Mouse (Mus musculus) intestine, embryonic 15.5 days (tissue): Measurements from ENCODE around the gene Pomt2. TPM values are rescaled to one million over a fixed set of nuclear protein-coding genes. Genes with fewer than 3 reads are reported as not detected.

Experiments
- ATAC-seq: fragments of 200-750 bp; cut with Nextera tagmentation; 2 replicates; pipeline ENCODE4 v1.8.0; 2017; ENCODE audit warnings: moderate TSS enrichment, moderate library complexity
- H3K27ac ChIP-seq: fragments of 300-500 bp; sonication (generic); 2 replicates; pipeline ENCODE4 v1.5.1; 2015; ENCODE audit warnings: mild to moderate bottlenecking, inconsistent platforms
- H3K27me3 ChIP-seq: fragments of 300-500 bp; sonication (generic); replicated peaks from 2 replicates; pipeline ENCODE4 v1.6.1; 2015; ENCODE audit warnings: inconsistent platforms
- H3K36me3 ChIP-seq: fragments of 300-500 bp; sonication (generic); 2 replicates; pipeline ENCODE4 v1.6.1; 2015; ENCODE audit warnings: inconsistent platforms
- H3K4me1 ChIP-seq: fragments of 300-500 bp; sonication (generic); replicated peaks from 2 replicates; pipeline ENCODE4 v1.6.1; 2015; ENCODE audit warnings: inconsistent platforms
- H3K4me2 ChIP-seq: fragments of 300-500 bp; sonication (generic); replicated peaks from 2 replicates; pipeline ENCODE4 v1.6.1; 2015; ENCODE audit warnings: mild to moderate bottlenecking, inconsistent platforms
- H3K4me3 ChIP-seq: fragments of 300-500 bp; sonication (generic); replicated peaks from 2 replicates; pipeline ENCODE4 v1.5.1; 2015; ENCODE audit warnings: inconsistent platforms
- H3K9ac ChIP-seq: fragments of 300-500 bp; sonication (generic); 2 replicates; pipeline ENCODE4 v1.6.1; 2015; ENCODE audit warnings: inconsistent platforms
- H3K9me3 ChIP-seq: fragments of 300-500 bp; sonication (generic); 2 replicates; pipeline ENCODE4 v1.6.1; 2016; ENCODE audit warnings: inconsistent platforms
- WGBS: fragments of 180-500 bp; shearing (Covaris S2); methylation state at CpG from one replicate; pipeline ENCODE4 v1.1.7; 2015; 5-methylcytosine and 5-hydroxymethylcytosine counted together
- polyA plus RNA-seq: library from polyadenylated mRNA; unstranded; fragments of >200 nt; fragmentation: Nextera tagmentation; extraction: Ambion mirVana; gene quantifications from 2 replicates; pipeline ENCODE4 v1.2.1, GENCODE M21; 2015

Pomt2 gene
- polyA plus RNA-seq, 1 experiment from 2014 or later = 13.1 TPM

DNA sequence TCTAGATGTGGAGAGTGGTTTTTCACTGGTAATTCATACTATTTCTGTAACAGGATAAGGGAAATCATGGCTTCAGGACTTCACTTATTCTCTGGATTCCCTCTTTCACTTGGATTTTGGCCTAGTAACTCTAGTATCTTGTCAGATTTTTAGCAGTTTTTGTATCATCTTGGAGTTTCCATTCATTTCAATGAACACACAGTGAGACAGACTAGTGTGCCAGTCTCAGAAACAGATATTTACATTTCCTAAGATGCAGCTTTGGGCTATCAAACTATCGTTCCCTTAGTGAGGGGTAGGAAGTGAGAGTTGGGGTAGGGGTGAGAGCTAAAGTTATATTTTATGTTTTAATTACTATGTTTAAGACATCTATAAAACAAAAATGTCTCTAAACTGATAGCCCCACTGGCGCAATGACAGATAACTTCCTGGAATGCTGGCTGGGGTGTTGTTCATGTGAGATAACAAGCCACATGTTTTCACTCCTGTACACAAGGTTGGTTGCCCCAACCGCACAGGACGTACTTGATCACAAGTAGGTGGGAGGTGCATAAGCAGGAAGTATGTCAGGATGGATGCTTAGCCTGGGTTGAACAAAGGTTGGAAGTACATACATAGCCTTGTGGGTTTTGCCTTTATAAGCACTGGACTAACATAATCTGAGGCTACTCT is 25.7 kb downstream of the Pomt2 start:
- no peaks in the 10 kb centered on the region for H3K9me3 ChIP-seq
- no peak overlapping the region for H3K4me2 ChIP-seq
- H3K36me3 ChIP-seq = peaks cover 3% of the 10 kb centered on the region; the same call in 1 of the 2 replicates
- WGBS = 80% methylated on average over 4 of the region's 4 CpGs
- no peak overlapping the region for H3K27ac ChIP-seq
- no peaks in the 10 kb centered on the region for H3K4me1 ChIP-seq
- no peak overlapping the region for H3K9ac ChIP-seq
- ATAC-seq = no peak
- H3K27me3 ChIP-seq = no peaks in the 10 kb centered on the region
- H3K4me3 ChIP-seq = no peak overlapping the region

DNA sequence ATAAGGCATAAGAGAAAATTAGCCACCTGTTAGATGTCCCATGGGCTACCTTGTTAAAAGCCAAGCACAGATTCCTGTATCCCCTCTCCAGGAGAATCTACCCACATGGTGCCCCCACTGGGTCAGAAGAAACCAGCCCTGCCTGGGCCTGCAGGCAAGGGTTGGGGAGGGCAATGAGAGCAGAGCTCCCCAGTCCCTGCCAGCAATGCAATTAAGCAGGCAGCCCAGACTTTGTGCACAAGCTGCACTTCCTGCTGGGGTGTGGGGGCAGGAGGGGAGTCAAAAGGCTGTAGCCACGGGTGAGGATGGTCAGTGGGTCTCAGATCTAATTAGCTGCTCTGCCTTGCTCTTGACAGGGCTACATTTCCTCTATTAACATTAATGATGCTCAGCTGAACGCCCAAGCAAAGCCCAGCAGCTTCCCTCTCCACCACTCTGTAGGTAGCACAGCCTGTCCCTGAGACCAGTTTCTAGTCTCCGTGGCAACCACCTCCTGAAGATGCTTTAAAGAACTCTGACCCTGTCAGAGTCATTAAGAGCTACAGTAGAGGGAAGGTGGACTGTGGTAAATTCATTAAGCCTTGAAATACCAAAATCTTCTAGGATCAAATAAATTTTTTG is 40.3 kb downstream of the Pomt2 start:
- Histone ChIP-seq H3K27ac (no peak overlapping the region), H3K9ac (no peak overlapping the region), H3K27me3 (peaks cover 6% of the 10 kb centered on the region), H3K36me3 (peaks cover 10% of the 10 kb centered on the region; the same call in 1 of the 2 replicates), H3K4me3 (no peak overlapping the region), H3K4me1 (peaks cover under 1% of the 10 kb centered on the region; the same call in 1 of the 2 replicates), H3K4me2 (no peak overlapping the region), H3K9me3 (no peaks in the 10 kb centered on the region)
- 46% methylated on average over 3 of the region's 3 CpGs for WGBS
- ATAC-seq = no peak

DNA sequence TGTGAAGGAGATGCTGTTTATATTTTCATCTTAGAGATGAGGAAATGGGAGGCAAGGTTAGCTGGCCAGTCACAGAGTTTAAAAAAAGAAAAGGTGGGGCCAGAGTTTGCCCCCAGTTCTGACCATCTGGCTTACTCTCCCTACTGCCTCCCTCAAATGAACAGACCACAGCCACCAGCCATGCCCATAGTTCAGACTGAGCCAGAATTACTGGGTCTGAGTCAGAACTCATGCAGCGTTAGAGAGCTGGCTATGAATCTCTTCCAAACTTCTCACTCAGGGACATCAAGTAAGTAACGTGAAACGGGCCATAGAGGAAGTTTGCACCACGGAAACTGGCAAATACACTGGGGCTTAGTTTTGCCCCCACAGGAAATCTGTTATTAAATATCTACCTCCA is 43.0 kb downstream of the Pomt2 start:
- peaks cover 24% of the 10 kb centered on the region for H3K27me3 ChIP-seq
- 82% methylated on average over 4 of the region's 4 CpGs for WGBS
- no peaks in the 10 kb centered on the region for H3K9me3 ChIP-seq
- H3K9ac ChIP-seq = no peak overlapping the region
- peaks cover 8% of the 10 kb centered on the region; the same call in 1 of the 2 replicates for H3K4me1 ChIP-seq
- no peak for ATAC-seq
- 0 out of 2 replicates have a peak, but pooled peaks cover 3% of the 10 kb centered on the region for H3K36me3 ChIP-seq
- H3K4me3 ChIP-seq = no peak overlapping the region
- no peak overlapping the region for H3K27ac ChIP-seq
- no peak overlapping the region for H3K4me2 ChIP-seq

DNA sequence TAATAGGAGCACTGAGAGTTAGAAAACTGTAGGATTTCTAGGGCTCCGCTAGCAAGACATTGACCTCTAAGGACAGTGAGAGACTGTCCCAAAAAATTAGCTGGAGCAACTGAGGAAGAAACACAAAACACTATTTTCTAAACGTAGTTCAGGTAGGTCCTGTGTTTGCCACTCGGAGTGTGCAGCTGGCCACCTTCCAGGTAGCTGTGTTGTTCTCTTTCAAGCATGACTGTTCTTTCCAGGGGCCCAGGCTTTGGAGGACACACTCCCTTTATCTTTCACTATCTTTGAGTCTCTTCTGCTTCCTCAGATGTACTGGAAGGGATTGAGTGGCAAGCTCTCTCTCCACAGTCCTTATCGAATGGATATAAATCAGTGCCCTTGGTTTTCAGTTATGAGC is 44.3 kb downstream of the Pomt2 start:
- no peak overlapping the region for H3K4me2 ChIP-seq
- no peak overlapping the region for H3K9ac ChIP-seq
- 91% methylated on average over 4 of the region's 4 CpGs for WGBS

DNA sequence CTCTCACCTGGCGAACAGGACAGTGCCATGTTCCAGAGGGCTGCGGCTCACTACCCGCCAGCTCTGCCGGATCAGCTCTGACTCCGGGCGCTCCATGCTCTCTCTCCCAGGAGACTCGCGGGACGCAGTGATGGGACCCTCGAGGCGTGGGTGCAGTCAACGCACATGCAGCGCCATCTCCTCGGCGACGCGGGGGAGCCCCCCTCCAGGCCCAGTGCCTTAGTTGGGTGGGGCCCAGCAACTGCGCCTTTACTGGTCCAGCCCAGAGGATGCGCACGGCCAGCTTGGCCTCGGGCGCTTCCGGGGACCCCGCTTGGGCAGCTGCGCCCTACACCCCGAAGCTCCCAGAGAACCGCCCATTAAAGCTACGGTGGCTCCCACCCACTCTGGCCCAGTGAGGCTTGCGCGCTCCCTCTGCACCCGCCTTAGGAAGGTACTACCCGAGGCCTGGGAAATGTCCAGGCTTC is 45.6 kb downstream of the Pomt2 start, which contains the start of gene Ngb:
Ngb (minus strand) TSS at position 375 of the 467 bp plus-strand sequence.
- 3% methylated on average over 32 of the region's 32 CpGs for WGBS
- peak; percentile 55; the same call in 1 of the 2 replicates for ATAC-seq
- Histone ChIP-seq H3K9ac (no peak within 1 kb of the TSS), H3K9me3 (no peaks in the 10 kb centered on the region), H3K4me1 (peaks cover 8% of the 10 kb centered on the region; the same call in 1 of the 2 replicates), H3K36me3 (no peaks in the 10 kb centered on the region), H3K27ac (no peak within 1 kb of the TSS), H3K4me3 (peak within 1 kb of the TSS; percentile 26; the same call in 1 of the 2 replicates), H3K27me3 (peaks cover 29% of the 10 kb centered on the region), H3K4me2 (peak within 1 kb of the TSS; percentile 63)

More for the DNA sequence above, 44.3 kb downstream of the Pomt2 start:
- ATAC-seq = no peak
- H3K4me1 ChIP-seq = peaks cover 8% of the 10 kb centered on the region; the same call in 1 of the 2 replicates
- H3K9me3 ChIP-seq = no peaks in the 10 kb centered on the region
- H3K36me3 ChIP-seq = 0 out of 2 replicates have a peak, but pooled peaks cover 3% of the 10 kb centered on the region
- H3K4me3 ChIP-seq = no peak overlapping the region
- H3K27ac ChIP-seq = no peak overlapping the region
- H3K27me3 ChIP-seq = peaks cover 27% of the 10 kb centered on the region

DNA sequence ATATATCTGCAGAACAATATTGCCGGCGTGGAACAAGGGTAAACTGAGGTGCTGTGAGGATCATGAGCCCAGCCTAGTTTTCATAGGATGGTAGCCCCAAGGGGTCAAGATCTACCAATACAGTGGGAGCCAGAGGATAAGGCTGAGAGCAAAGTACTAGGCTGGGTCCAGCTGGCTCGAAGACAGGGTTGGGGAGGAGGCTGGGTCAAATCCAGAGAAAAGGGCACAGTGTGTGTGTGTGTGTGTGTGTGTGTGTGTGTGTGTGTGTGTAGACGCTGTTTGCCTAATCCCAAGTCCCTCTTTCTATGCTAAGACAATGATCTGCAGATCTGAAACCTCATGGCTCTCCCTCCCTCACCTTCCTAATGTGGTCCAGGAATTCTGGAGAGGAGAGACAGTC is 47.4 kb downstream of the Pomt2 start:
- H3K4me2 ChIP-seq = no peak overlapping the region
- no peaks in the 10 kb centered on the region for H3K36me3 ChIP-seq
- ATAC-seq = no peak
- peaks cover 8% of the 10 kb centered on the region; the same call in 1 of the 2 replicates for H3K4me1 ChIP-seq
- H3K4me3 ChIP-seq = no peak overlapping the region
- 78% methylated on average over 4 of the region's 4 CpGs for WGBS
- H3K9me3 ChIP-seq = no peaks in the 10 kb centered on the region
- H3K27me3 ChIP-seq = peaks cover 29% of the 10 kb centered on the region
- no peak overlapping the region for H3K27ac ChIP-seq
- no peak overlapping the region for H3K9ac ChIP-seq

DNA sequence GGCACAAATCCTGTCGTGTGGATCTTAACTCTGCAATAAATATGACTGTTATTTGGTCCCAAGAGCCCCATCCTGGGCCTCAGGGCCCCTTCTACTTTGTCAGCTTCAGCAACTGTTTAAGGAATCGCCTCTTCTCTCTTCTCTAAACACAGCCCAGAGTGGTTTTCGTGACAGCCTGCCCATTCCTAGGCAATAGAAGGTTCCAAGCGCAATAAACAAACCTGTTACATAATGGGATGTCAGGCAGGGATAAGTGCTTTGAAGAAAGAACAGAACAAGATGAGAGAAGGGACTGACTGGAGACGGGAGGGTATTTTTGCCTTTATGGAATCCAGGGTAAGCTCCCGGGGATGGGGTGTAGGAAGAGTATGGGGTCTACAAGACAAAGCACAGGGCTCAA is 54.1 kb downstream of the Pomt2 start:
- Histone ChIP-seq H3K4me1 (0 out of 2 replicates have a peak, but pooled peaks cover 3% of the 10 kb centered on the region), H3K4me2 (no peak overlapping the region), H3K27ac (no peak overlapping the region), H3K9me3 (no peaks in the 10 kb centered on the region), H3K4me3 (no peak overlapping the region), H3K36me3 (no peaks in the 10 kb centered on the region), H3K9ac (no peak overlapping the region), H3K27me3 (0 out of 2 replicates have a peak, but pooled peaks cover 3% of the 10 kb centered on the region)
- 39% methylated on average over 6 of the region's 6 CpGs for WGBS
- no peak for ATAC-seq

DNA sequence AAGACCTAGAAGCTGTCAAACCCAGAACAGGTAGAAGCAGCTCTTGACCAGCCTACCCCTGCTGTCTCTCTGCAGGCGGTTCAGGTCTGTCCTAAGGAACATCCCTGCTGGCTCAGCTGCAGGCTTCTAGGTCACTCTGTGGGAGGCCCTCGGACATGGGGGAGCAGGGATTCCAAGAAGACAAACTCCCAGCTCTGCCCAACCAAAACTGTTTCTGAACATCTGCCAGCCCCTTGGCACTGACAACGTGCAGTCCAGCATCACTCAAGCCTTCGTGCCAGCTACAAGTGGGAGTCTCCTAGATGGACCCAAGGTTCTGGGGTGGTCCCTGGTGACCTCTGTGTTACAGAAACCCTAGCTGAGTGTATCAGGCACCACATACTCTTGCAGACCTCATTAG is 54.5 kb downstream of the Pomt2 start:
- Histone ChIP-seq H3K4me2 (no peak overlapping the region), H3K27me3 (no peaks in the 10 kb centered on the region), H3K27ac (no peak overlapping the region), H3K9ac (no peak overlapping the region), H3K36me3 (no peaks in the 10 kb centered on the region), H3K9me3 (no peaks in the 10 kb centered on the region), H3K4me1 (0 out of 2 replicates have a peak, but pooled peaks cover 3% of the 10 kb centered on the region), H3K4me3 (no peak overlapping the region)
- WGBS = 53% methylated on average over 4 of the region's 4 CpGs
- no peak for ATAC-seq

DNA sequence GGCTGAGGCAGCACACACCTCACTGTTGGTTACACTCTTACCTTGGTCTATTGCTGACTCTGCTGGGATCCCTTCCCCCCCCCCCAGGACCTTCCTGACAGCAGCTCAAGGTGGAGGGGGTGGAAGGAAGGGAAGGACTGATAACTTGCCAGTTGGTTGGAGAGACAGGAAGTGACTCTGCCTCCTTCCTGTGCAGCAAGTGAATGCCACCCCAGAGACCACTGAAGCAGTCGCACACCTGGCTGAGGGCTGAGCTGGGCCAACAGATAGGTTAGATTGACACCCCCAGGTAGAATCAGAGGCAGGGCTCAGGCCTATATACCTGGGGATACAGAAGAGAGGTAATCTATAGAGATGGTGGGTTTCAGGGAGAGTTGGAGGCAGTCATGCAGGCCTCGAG is 55.9 kb downstream of the Pomt2 start:
- Histone ChIP-seq H3K4me1 (0 out of 2 replicates have a peak, but pooled peaks cover 3% of the 10 kb centered on the region), H3K4me3 (no peak overlapping the region), H3K27ac (no peak overlapping the region), H3K9me3 (no peaks in the 10 kb centered on the region), H3K4me2 (no peak overlapping the region), H3K9ac (no peak overlapping the region), H3K36me3 (no peaks in the 10 kb centered on the region), H3K27me3 (no peaks in the 10 kb centered on the region)
- ATAC-seq = no peak
- 96% methylated on average over 2 of the region's 2 CpGs for WGBS

DNA sequence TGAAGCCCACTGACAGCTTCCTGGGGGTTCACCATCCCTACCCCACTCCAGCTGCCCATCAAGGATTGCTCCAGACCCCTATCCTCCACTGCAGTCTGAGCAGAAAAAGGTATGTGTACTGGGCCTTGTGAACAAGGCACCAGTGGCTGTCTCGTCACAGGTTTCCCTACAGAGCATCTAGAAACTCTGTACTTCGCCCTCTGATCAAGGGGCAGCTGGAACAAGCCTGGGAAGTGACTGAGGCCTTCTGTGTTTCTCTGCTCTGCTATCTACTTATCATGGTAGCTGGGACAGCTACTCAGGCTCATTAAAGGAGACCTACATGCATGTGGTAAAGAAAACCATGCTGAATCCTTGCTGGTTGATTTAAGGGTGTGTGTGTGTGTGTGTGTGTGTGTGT is 58.1 kb downstream of the Pomt2 start:
- WGBS = 55% methylated on average over 2 of the region's 2 CpGs
- Histone ChIP-seq H3K4me2 (peak overlapping the region; percentile 23; the same call in 1 of the 2 replicates), H3K36me3 (no peaks in the 10 kb centered on the region), H3K4me3 (no peak overlapping the region), H3K9ac (no peak overlapping the region), H3K27me3 (no peaks in the 10 kb centered on the region), H3K27ac (peak overlapping the region; percentile 45; the same call in 1 of the 2 replicates), H3K9me3 (no peaks in the 10 kb centered on the region), H3K4me1 (0 out of 2 replicates have a peak, but pooled peaks cover 3% of the 10 kb centered on the region)
- peak; percentile 89 for ATAC-seq

DNA sequence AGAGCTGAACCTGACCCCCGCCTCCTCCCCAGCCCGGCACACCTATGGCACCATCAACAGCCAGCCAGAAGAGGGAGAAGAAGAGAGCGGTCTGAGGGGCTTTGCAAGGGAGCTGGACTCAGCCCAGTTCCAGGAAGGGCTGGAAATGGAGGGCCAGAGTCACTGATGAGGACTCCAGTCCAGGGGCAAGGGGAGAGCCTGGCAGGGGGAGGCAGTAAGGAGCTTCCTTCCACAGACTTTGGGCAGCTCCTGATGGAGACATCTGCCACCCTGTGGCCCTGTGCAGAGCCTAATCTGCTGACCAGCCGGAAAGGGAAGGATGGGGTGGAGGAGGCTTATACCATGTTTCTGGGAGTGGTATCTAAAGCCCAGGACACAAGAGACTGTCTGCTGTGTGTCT is 58.5 kb downstream of the Pomt2 start:
- Histone ChIP-seq H3K9ac (no peak overlapping the region), H3K27ac (peak overlapping the region; percentile 45; the same call in 1 of the 2 replicates), H3K4me3 (no peak overlapping the region), H3K36me3 (no peaks in the 10 kb centered on the region), H3K4me1 (0 out of 2 replicates have a peak, but pooled peaks cover 3% of the 10 kb centered on the region), H3K9me3 (no peaks in the 10 kb centered on the region), H3K27me3 (no peaks in the 10 kb centered on the region), H3K4me2 (peak overlapping the region; percentile 23; the same call in 1 of the 2 replicates)
- ATAC-seq = peak; percentile 54
- WGBS = 74% methylated on average over 4 of the region's 4 CpGs

DNA sequence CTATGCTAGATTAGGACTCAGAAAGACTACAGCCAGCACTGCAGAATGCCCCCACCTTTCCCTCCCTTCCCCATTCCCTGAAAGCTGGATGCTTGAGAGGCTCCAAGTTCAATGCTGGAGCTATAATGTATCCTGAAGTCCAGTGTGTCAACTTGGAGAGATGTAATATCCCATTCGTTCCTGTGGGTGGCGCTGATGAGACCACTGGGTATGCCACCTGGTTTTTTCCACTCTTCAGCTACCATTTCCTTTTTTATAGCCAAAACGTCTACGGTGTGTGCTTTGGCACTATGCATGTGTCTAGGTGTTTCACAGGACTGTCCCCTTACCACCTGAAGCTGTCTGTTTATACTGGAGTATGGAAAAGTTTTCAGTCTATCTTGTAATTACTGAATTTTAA is 59.4 kb downstream of the Pomt2 start:
- H3K9me3 ChIP-seq = no peaks in the 10 kb centered on the region
- H3K4me1 ChIP-seq = 0 out of 2 replicates have a peak, but pooled peaks cover 3% of the 10 kb centered on the region
- 35% methylated on average over 4 of the region's 4 CpGs for WGBS
- no peak overlapping the region for H3K27ac ChIP-seq
- H3K9ac ChIP-seq = no peak overlapping the region
- no peak for ATAC-seq
- H3K36me3 ChIP-seq = no peaks in the 10 kb centered on the region
- H3K27me3 ChIP-seq = no peaks in the 10 kb centered on the region
- no peak overlapping the region for H3K4me3 ChIP-seq
- no peak overlapping the region for H3K4me2 ChIP-seq
